Mouse (Mus musculus) heart, adult 11 months (tissue): Measurements from ENCODE around the gene Kirrel3.

Experiments used
- DNase-seq: peaks from one replicate; pipeline ENCODE4 v3.0.0; 2022

Kirrel3 gene

DNA sequence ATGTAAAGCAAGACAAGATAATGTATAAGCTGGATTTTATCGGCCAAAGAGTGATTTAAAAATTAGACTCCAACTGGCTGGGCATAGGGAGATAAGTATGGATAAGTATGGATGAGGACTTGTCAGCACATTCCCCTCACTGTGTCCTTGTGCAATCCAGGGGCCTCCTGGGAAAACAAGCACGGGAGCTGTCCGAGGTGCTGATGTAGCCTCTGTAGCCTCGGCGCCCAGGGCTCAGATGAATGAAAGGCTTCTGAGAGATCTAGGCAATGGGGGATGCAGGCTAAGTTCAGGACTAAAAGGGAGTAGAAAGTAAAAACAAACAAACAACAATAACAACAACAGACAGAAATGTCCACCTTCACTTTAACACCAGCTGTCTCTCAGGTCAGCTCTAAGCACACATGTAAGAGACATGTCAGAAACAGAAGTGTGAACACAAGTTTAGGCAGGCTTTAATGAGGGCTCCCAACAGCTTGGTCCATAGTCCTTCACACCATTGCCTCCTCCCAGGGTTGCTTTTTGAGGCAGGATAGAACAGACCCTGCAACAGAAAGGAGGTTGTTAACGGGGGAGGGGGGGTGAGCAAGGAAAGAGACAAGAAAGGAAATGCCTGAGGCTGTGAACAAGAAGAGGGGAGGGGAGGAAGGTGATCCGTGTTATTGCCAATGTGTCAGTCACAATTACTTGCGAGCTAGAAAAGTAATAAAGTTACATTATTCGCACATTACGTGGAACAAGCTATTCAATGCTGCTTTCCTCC lies 352.2 kb downstream of the Kirrel3 start:
- peak; percentile 70 for DNase-seq

- no peak for DNase-seq
Measured at GRCm38 (mm10) chr9:34843275-34843965, 357.7 kb downstream of the Kirrel3 start.

DNA sequence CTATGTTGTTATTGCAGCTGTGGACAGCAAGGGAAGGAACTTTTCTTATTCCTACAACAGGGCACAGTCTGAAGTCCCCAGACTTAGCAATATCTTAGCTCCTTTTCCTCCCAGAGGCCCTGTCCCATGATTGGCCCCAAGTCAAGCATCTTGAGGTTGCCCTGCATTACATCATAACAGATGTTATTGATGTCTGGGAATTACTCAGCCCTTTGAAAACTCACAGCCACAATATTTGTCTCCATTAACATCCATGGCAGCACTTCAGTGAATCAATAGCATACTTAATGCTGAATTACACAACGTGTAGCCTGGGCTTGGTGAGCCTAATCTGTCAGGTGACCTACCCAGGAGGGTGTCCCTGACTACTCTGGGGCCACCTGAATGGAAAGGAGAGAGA lies 360.7 kb downstream of the Kirrel3 start:
- no peak for DNase-seq

- no peak for DNase-seq
Measured at GRCm38 (mm10) chr9:34847664-34848063, 362.0 kb downstream of the Kirrel3 start.

GRCm38 (mm10) chr9:34851136-34851535 lies 365.4 kb downstream of the Kirrel3 start:
- DNase-seq = no peak

DNA sequence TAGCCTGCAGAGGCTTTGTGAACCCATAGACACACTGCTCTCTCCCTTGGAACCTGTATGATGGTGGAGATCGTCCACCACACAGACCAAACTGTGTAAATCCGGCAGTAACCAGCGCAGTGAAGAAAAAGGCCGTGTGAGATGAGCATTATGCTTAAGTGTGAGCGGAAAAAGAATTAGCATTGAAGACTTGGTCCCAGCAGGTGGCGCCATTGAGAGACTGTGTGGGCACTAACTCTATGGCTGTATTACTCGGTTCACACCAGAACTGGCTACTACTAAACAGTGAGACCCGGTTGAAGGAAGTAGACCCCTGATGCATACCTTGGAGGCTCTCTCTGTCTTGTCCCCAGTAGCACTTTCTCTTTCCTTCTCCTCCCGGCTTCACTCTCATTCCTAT lies 371.9 kb downstream of the Kirrel3 start:
- no peak for DNase-seq

- DNase-seq = no peak
Measured at GRCm38 (mm10) chr9:34858071-34858470, 372.4 kb downstream of the Kirrel3 start.

- no peak for DNase-seq
Measured at GRCm38 (mm10) chr9:34860934-34861333, 375.2 kb downstream of the Kirrel3 start.

DNA sequence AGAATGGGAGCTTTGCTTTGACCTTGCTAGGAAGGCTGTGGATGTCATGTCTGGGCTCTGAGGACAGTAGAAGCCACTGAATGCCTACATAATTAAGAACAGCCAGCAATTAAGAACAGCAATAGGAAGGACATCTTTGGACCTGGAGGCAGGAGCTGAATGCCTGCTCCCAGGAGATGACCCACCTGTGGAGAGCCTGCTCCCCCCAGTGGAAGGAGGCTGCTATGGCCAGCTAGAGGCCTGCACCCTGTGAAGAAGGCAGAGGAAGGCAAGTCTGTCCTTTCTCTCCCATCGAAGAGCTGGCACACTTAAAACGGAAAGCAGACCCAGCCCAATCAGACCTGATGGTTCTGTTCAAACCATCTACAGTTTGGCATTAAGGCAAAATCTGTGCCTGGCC lies 376.1 kb downstream of the Kirrel3 start:
- DNase-seq = no peak

DNA sequence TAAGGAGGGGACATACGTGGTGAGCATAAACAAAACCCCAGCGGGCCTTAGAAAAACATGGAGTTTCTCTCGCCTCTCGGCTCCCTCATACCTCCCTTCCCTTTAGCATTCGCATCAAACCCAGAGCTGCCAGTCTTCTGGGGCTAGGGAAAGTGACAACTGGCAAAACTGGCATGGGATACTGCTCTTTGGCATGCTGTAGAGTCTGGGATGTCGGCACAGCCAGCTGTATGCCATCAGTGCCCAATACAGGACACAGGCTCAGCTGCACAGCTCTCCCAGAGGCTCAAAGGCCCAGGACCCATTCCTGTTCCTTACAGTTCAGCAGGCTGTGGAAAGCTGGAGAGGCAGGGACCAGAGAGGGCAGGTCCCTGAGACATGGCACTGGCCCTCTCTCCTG lies 379.9 kb downstream of the Kirrel3 start:
- no peak for DNase-seq

DNA sequence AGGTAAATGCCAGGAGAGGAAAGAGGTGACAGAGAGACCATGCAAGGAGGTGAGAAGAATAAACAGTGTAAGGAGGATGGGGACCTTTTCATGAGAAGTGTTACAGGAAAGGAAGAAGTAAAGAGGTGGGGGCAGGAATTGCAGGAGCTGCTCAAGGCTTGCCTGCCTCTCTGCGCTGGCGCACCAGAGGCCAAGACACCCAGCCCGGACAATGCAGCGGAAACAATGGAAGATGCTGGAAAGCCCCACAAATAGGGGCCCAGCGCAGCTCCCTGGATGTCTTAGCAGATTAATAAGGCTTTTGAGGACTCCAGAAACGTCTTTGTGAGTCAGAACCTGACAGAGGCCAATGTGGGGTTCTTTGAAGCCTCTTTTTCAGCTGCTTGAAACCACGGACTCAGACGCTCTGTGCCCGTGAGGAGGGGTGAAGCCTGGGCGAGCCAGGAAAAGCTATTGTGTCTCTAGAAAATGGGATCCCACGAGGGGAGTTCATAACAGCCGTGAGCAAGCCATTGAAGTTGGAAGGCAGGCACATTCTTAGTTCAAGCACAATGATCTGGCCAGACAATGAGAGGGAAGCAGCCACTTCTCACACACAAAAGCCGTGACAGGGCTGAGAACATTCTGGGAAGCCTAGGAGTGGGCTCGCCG lies 385.7 kb downstream of the Kirrel3 start:
- DNase-seq = no peak

DNA sequence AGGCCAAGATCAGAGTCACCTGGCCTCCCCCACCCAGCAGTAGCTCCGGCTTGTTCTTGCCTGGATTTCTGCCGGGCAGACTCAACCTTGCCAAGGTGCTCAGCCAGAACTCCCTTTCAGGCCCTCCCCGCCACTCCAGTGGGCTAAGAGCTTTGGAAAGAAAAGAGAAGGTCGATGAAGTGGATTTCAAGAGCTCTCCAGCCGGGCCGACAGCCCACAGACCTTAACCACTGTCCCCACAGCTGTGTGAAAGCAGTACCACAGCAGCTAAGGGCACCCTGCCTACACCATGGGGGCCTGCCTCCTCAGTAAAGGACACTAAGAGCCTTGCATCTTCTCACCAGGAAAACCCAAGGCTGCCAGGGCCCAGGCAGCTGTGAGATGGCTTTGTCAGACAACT lies 389.5 kb downstream of the Kirrel3 start:
- no peak for DNase-seq

DNA sequence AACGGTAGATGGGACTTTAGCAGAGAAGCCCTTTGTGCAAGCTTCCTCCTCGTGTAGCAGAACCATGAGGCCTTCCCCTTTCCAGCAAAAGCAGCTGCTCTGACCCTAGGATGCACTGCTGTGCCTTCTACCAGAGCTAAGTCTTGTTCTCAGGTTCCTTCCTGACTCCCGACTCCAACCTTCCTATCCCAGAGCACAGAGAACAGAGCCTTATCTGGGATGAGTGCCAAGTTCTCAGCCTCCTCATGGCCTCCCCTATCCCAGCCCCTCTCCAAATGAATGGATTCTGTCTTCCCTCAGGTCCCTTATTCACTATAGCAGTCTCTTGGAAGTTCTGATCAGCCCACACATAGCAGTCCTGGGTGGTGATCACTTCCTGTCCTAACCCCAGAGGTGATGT lies 391.5 kb downstream of the Kirrel3 start:
- no peak for DNase-seq

- no peak for DNase-seq
Measured at GRCm38 (mm10) chr9:34877799-34878198, 392.1 kb downstream of the Kirrel3 start.

GRCm38 (mm10) chr9:34881750-34882149 lies 396.1 kb downstream of the Kirrel3 start:
- DNase-seq = no peak

DNA sequence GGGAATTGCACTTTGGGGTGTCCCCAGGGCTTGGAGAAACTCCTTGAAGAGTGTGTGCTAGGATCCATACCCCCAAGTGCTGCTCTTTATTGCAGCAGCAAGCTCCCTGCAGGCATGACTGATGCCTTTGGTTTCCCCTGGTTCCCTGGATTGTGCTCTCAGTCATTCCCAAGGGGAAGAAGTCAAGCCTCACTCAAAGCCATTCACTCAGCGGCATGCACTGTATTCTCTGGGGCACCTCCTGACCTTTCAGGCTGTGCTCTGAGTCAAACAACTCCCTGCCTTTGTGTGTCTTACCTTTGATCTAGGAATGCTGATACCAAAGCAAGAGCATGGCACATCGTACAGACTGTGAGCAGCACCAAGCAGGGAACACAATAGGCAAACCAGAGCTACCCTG lies 396.5 kb downstream of the Kirrel3 start:
- DNase-seq = no peak

DNA sequence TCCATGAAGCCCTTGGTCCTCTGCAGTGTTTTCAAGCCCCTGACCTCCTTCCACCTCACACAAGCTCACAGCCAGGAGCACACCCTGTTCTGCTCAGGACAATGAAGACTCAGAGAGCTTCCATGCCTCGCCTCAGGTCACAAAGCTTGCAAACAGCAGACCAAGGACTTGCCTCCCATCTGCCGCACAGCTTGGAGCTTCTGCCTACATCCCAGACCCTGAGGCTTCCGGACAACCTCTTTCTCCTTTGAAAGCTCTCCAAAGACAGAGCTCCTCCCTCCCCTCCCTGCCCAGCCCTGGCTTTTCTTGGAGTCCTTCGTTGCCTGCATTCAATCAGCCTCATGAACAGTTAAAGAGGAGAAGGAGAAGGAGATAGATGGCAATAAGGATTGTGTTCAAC lies 397.4 kb downstream of the Kirrel3 start:
- no peak for DNase-seq

- no peak for DNase-seq
Measured at GRCm38 (mm10) chr9:34884325-34884724, 398.6 kb downstream of the Kirrel3 start.

- DNase-seq = no peak
Measured at GRCm38 (mm10) chr9:34884942-34885341, 399.2 kb downstream of the Kirrel3 start.

- DNase-seq = no peak
Measured at GRCm38 (mm10) chr9:34886746-34887145, 401.1 kb downstream of the Kirrel3 start.

DNA sequence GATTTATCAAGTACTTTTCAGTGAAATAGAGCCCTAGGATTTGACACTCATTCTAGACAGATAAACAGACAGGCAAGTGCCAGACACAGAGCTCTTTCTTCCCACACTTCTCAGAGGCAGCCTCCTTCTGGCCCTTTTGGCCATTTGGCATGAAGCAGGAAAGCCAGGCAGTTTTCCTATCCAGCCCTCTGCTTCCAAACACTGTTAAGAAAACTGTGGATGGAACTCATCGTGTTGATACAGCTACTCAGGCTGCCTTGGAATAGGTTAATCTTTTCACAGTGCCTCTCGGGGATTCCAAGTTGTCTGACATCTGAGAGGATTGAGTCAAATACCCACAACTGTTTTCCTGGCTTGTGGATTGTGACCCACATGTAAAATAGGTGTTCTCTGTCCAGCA lies 401.5 kb downstream of the Kirrel3 start:
- no peak for DNase-seq

GRCm38 (mm10) chr9:34888298-34888697 lies 402.6 kb downstream of the Kirrel3 start:
- DNase-seq = no peak

- DNase-seq = no peak
Measured at GRCm38 (mm10) chr9:34901216-34901615, 415.5 kb downstream of the Kirrel3 start.

DNA sequence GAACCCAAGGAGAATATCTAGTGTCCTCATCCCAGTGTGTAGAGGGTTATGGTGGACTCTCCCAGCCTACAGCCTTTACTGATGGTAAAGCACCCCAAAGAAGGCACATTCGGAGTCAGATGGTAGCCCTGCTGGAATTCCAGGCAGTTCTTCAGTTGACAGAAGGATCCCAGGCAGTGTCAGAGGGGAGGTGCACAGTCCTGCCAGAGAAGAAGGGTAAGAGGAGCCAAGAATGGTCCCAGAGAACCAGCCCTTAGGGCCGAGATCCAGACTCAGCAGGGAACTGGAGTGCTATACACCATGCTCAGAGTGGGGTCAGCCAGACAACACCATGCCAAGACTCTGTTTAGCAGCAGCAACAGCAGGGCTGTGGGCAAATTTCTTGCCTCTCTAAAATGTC lies 416.2 kb downstream of the Kirrel3 start:
- DNase-seq = no peak
